Mouse (Mus musculus) lung, postnatal 14 days (tissue): ENCODE measurements around the gene Bola1.
"Not testable (repeated sequence)": the region's sequence is repeated elsewhere in the genome, so short reads cannot be mapped to it uniquely, and the experiment has no call there.

Experiments
- DNase-seq: peaks from one replicate; pipeline ENCODE4 v3.0.0; 2021

The Bola1 gene

DNA sequence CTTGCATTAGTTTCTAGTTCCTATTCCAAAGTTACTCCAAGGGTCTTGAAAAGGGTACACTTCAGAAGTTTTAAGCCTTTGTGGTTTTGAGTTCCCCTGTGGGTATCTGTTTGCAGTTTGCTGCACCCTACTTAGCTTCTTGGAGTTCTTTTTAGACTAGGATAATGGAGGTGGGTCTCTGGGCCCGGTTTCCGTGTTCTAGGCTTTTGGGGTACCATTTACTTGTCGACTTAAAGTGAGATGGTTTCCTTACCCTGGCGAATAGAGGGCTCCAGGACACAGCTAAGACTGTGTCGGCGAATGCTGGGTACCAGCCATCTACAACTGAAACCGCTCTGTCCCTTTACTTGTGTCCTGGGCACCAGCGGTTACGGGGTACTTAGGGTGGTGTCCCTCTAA lies 2.1 kb upstream of the Bola1 start:
- DNase-seq, result no peak

DNA sequence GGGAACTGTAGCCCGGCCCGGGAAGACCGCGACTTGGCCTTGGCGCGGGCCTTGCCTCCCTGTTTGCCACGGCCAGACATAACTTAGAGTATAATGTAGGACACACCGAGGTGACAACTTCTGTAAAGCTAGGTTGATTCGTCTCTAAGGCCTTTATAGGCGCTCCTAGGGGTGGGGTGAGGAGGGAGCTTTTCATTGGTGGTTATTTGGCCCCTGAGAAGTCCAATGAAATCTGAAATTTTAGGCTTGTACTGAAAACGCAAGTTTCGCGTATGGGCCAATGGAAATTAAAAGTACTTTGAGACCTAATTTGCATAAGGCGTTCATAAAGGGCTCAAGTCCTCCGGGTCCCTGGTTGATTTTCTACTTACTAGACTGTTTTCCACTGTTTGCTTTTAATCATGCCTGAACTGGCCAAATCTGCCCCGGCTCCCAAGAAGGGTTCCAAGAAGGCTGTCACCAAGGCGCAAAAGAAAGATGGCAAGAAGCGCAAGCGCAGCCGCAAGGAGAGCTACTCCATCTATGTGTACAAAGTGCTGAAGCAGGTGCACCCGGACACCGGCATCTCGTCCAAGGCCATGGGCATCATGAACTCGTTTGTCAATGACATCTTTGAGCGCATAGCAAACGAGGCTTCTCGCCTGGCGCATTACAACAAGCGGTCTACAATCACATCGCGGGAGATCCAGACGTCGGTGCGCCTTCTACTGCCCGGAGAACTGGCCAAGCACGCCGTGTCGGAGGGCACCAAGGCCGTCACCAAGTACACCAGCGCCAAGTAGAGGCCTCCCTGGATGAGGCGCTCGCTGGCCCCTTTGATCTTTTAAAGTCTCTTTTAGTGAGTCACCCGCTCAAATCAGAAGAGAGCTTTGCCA lies 1.5 kb upstream of the Bola1 start, which contains the start of the genes Hist2h2ac and Hist2h2be:
Gene Hist2h2ac, minus strand, starts transcription at position 116 of the 875 bp plus-strand sequence.
Gene Hist2h2be, plus strand, starts transcription at position 355 of the 875 bp plus-strand sequence.
- DNase-seq, result peak; percentile 87

DNA sequence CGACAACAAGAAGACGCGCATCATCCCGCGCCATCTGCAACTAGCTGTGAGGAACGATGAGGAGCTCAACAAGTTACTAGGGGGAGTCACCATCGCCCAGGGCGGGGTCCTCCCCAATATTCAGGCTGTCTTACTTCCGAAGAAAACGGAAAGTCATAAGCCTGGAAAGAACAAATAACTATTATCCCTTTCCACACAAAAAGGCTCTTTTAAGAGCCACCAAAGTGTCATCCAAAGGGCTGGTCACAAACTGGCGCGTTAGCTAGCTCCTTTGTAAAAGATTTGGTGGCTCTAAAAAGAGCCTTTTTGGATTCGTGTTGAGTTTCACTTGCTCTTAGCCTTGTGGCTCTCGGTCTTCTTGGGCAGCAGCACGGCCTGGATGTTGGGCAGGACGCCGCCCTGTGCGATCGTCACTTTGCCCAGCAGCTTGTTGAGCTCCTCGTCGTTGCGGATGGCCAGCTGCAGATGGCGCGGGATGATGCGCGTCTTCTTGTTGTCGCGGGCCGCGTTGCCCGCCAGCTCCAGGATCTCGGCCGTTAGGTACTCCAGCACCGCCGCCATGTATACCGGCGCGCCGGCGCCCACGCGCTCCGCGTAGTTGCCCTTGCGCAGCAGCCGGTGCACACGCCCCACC lies 739 bp upstream of the Bola1 start:
- not testable (repeated sequence) for DNase-seq

DNA sequence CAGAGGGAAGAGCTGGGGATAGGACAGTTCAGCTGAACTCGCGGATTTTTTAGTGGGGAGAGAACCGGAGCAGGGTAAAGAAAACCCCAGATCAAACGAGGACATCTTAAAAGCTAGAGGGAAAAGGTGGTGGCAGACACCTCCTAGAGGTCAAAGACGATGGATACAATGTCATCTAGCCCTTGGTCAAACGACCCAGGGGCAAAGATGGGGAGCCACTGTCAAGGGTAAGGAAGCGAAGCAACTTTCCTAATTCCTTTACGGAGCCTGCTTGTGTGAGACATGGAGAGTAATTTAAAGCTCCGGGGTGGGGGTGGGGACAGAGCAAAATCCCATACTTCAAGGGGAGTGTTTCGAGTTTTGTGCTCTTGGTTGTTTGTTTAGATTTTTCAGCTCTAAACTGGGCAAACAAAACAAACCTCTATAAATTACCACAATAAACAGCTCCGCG lies 293 bp downstream of the Bola1 start:
- peak; percentile 17 for DNase-seq

- DNase-seq, result no peak
Observed at GRCm38 (mm10) chr3:96209242-96209641, 10.3 kb downstream of the Bola1 start.

- no peak for DNase-seq
Observed at GRCm38 (mm10) chr3:96207819-96208218, 11.7 kb downstream of the Bola1 start.

DNA sequence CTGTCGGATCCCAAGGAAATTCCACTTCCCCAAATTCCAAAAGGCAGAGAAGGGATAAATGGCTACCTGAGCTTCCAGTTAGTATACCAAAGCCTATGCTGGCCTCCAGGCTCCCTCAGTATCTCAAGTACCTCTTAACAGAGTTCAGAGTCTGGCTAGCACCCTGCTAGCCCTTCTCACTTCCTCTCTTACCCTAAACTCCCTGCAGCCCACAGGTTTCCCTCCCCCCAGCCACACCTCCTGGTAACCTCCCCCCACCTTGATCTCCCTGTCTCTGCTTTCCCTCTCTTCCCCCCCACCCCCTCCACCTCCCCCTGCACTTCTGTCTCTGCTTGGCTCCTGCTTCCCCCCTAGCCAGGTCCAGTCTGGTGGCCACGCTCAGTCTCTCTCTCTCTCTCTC lies 19.8 kb downstream of the Bola1 start:
- no peak for DNase-seq

DNA sequence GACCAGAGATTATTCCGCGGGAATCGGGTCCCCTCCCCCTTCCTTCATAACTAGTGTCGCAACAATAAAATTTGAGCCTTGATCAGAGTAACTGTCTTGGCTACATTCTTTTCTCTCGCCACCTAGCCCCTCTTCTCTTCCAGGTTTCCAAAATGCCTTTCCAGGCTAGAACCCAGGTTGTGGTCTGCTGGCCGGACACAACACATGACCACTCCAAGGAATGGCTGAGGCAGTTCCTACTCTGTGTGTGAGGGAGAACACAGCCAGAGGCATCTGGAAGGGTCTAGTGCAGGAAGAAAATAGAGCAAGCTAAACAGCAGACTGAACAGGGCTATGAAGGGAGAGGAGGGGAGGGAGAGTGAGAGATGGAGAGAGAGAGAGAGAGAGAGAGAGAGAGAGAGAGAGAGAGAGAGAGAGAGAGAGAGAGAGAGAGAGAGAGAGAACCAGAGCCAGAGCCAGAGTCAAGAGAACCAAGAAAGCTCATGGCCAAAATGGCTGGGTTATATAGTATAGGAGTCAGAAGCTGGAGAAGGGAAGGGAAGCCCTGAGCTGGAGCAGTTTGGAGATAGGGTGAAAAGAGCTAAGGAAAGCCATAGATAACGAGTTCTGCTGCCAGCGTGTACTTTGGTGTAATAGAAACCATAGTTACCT lies 20.8 kb downstream of the Bola1 start:
- DNase-seq, result not testable (repeated sequence)

- no peak for DNase-seq
Observed at GRCm38 (mm10) chr3:96198181-96198580, 21.3 kb downstream of the Bola1 start.

DNA sequence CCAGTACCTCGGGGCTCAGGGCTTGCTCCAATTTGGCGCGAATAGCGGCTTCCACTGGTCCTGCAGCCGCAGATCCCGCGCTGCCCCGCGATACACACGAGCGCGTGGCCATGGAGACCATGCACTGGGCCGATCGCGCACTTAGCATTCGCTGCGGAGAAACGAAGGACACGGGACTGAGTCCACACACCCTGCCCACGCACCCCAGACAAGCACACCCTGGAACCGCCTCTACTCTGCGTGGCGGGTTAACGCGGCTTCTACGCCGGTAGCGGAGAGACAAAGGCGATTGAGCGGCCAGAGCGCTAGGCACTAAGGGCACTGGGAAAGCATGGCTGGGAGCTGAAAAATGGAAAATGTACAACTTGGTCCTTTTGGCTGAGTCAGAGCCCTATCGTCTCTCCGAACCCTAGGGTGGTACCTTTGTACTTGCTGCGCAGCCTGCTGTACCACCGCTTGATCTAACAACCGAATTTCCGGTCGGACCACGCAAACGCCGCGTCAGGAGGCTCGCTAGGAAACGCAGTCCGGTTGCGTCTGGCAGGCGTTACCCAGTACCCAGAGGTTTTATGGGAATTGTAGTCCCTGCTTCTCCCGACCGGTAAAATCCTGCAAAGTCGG lies 22.3 kb downstream of the Bola1 start:
- peak; percentile 87 for DNase-seq

DNA sequence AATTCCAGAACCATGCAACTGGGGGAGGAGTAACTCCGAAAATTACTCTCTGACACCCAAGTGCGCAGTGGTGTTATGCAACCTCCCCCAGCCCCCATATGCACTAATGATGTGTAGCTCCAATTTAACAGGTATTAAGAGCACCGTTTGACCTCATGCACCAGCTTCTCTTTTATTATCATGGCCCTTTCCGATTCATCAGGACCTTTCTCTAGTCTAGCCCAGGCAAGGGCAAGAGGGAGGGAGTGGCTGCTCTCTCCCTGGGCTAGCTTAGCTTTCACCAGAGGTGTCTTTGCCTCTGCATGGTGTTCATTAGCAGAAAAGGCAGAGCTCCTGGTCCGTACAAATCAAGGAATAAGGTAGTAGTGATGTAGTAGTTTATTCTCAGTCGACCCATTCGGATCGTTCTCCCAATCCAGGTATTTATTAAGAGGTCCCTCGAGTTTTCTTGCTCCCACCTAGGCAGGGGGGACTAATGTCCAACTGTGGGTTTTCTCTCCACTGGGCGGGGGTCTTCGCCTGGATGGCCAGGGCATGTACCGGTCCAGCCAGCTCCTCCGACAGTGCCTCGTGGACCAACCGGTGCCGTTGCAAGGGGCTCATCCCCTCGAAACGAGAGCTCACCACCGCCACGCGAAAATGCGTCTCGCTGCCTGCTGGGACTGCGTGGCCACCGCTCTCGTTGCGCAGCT lies 22.9 kb downstream of the Bola1 start:
- no peak for DNase-seq

GRCm38 (mm10) chr3:96195616-96196313 lies 23.7 kb downstream of the Bola1 start:
- no peak for DNase-seq

DNA sequence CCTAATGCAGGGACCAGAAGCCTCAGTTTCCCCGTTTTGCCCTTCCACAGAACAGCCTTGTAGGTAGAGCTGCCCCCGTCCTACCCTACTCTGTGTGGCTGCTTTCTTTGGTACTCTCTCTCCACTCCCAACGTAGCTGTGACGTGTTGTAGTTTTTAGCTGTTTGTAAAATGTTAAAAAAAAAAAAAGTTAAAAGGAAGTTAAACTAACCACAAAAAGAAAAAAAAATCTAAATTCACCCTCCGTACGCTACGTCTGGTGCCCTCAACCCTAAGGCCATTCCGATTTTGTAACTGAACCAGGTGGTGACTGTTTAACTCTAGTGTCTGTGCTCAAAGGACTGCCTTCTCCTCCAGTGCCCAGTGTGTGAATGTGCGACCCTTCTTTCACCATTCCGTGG lies 24.5 kb downstream of the Bola1 start:
- no peak for DNase-seq

- peak; percentile 23 for DNase-seq
Observed at GRCm38 (mm10) chr3:96192977-96193376, 26.5 kb downstream of the Bola1 start.

DNA sequence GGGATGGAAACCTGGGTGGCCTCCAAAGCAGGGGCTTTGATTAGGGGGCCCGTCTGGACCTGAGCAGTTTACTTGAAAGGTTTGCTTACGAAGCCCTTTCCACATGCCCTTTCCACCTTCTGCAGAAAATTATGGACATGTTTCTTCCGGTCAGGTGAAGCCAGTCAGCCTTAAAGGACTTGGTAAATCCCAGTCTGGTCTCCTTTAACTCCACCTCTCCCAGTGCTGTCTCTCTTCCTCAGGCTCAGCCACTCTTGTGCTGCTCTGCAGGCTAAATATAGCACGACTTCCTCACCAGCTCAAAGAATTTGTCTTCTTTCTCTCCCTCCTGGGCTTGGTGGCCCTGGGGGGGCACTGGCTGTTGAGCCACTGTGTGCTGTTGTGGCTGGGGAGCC lies 37.1 kb downstream of the Bola1 start:
- no peak for DNase-seq

DNA sequence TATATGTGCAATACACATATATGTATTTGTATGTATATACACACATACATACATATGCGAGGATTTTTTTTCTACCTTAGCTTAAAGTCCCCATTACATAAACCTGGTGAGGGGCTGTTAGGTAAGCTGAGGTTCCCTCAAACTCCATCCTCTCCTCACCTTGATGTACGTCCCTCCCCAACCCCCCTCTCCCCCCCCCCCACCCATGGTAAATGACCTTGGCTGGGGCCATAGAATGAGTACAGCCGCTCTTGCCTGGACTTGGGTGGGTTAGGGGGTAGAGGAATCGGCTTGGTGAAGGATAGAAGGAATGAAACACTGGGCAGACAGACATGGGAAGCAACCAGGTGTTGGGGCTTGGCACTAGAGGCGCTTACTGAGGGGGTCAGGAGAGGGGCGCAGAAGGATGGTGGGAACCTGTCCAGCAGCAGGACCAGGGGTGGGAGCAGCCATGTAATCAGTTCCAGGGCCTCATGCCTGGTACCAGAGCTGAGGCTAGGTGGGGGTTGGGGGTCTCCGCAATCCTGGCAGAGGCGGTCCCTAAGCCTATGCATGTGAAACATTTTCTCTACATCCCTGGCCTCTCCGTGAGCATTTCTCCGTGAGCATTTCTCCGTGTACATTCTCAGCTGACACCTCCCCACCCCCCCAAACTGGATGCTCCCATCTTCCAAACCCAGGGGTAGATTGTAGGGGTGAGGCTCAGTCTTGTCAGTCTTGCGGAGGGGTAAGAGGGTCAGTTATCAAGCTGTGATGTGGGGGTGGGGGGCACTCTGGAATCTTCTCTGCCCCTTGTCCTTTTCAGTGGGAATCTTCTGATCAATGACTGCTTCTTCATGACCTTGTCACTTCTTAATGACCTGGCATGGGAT lies 37.8 kb downstream of the Bola1 start:
- no peak for DNase-seq

DNA sequence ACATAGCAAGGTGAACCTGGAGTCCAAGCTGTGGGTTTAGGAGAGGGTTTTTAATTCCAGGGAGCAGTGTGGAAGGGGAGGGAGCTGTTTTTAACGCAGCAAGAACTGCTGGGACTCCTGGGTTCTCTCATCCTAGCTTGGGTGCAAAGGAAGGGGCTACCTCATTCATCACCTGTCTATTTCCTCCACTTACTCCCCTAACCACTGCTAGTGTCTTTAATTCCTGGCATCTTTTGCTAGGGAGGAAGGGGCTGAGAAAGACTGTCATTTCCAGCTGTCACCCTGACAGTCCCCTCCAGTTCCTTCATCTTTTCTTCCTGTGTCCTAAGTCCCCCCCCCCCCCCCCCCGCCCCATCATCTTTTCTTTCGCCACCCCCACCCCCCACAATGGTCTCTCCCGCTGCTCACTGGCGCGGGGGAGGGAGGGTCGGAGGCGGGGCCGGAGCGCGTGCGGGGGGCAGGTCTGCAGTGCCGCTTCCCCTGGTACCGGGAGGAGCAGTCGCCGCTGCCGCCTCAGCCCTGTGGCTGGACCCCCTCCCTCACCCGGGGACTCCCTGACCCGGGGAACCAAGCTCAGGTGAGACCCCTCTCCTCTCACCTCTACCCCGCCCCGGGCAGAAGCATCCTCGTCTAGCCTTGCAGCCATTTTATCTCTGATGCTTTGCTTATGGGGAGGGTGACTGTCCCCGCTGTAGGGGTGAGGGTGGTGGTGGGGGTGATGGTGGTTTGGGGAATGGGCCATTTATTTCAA lies 38.6 kb downstream of the Bola1 start, which contains the start of gene Sv2a:
Gene Sv2a, plus strand, starts transcription at position 425 of the 751 bp plus-strand sequence.
- peak; percentile 37 for DNase-seq

GRCm38 (mm10) chr3:96179531-96179930 lies 40.0 kb downstream of the Bola1 start:
- DNase-seq, result peak; percentile 46

DNA sequence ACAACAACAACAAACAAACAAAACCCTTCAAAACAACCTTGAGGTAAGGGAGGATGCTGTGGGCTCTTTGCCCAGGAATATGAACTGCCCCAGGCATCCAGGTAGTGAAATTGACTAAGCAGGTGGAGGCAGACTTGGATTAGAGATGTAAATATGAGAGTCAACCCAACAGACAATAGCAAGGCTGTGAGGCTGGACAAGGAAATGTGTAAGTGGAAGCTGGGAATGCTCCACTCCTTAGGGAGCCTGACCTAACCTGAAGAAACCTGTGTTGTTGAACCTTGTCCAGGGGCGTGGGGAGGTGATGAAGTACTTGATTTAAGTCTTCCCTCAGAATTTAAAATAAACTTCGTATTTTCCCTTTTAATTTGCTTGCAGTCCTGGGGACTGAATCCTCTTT lies 40.6 kb downstream of the Bola1 start:
- no peak for DNase-seq

DNA sequence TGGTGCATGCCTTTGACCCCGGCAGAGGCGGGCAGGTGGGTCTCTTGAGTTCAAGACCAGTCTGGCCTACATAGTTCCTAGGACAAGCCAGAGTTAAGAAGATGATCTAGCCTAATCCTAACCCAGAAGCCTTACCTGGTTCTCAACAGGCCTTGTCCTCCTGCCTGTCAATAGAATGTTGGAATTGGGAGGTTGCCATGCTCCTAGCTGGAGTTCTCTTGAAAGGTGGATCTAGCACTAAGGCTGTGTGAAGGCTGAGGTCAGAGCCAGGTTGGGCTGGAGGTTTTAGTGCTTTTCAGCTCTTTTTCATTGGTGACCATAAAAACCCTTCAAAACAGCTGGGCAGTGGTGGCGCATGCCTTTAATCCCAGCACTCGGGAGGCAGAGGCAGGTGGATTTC lies 41.1 kb downstream of the Bola1 start:
- no peak for DNase-seq
